Mouse (Mus musculus) neural tube, embryonic 13.5 days (tissue): ENCODE data around the gene Tmem273. TPM values are rescaled to one million over a fixed set of nuclear protein-coding genes. Genes with fewer than 3 reads are reported as not detected.

Source experiments
- ATAC-seq: fragments of 200-750 bp; cut with Nextera tagmentation; 2 replicates; pipeline ENCODE4 v1.8.0; 2017; ENCODE audit warnings: low read depth, mild to moderate bottlenecking, moderate TSS enrichment, moderate library complexity
- H3K27ac ChIP-seq: fragments of 300-500 bp; sonication (generic); replicated peaks from 2 replicates; pipeline ENCODE4 v1.5.1; 2015; ENCODE audit warnings: moderate library complexity, mild to moderate bottlenecking, inconsistent platforms
- H3K27me3 ChIP-seq: fragments of 300-500 bp; sonication (generic); 2 replicates; pipeline ENCODE4 v1.6.1; 2015; ENCODE audit warnings: mild to moderate bottlenecking, inconsistent platforms
- H3K36me3 ChIP-seq: fragments of 300-500 bp; sonication (generic); 2 replicates; pipeline ENCODE4 v1.6.1; 2015; ENCODE audit warnings: mild to moderate bottlenecking, inconsistent platforms
- H3K4me1 ChIP-seq: fragments of 300-500 bp; sonication (generic); replicated peaks from 2 replicates; pipeline ENCODE4 v1.6.1; 2015; ENCODE audit warnings: inconsistent platforms
- H3K4me2 ChIP-seq: fragments of 300-500 bp; sonication (generic); 2 replicates; pipeline ENCODE4 v1.6.1; 2015; ENCODE audit warnings: inconsistent platforms, mild to moderate bottlenecking, moderate library complexity
- H3K4me3 ChIP-seq: fragments of 300-500 bp; sonication (generic); 2 replicates; pipeline ENCODE4 v1.5.1; 2015; ENCODE audit warnings: mild to moderate bottlenecking, inconsistent platforms
- H3K9ac ChIP-seq: fragments of 300-500 bp; sonication (generic); 2 replicates; pipeline ENCODE4 v1.6.1; 2015; ENCODE audit warnings: moderate library complexity, mild to moderate bottlenecking, inconsistent platforms
- H3K9me3 ChIP-seq: fragments of 300-500 bp; sonication (generic); 2 replicates; pipeline ENCODE4 v1.6.1; 2016; ENCODE audit warnings: inconsistent platforms
- WGBS: fragments of 180-500 bp; shearing (Covaris S2); methylation state at CpG from one replicate; pipeline ENCODE4 v1.1.7; 2015; 5-methylcytosine and 5-hydroxymethylcytosine counted together
- polyA plus RNA-seq: library from polyadenylated mRNA; unstranded; fragments of >200 nt; fragmentation: Nextera tagmentation; extraction: Ambion mirVana; gene quantifications from 2 replicates; pipeline ENCODE4 v1.2.1, GENCODE M21; 2015

The Tmem273 gene
- 0.55 and 0.87 TPM in 2 replicates for polyA plus RNA-seq

DNA sequence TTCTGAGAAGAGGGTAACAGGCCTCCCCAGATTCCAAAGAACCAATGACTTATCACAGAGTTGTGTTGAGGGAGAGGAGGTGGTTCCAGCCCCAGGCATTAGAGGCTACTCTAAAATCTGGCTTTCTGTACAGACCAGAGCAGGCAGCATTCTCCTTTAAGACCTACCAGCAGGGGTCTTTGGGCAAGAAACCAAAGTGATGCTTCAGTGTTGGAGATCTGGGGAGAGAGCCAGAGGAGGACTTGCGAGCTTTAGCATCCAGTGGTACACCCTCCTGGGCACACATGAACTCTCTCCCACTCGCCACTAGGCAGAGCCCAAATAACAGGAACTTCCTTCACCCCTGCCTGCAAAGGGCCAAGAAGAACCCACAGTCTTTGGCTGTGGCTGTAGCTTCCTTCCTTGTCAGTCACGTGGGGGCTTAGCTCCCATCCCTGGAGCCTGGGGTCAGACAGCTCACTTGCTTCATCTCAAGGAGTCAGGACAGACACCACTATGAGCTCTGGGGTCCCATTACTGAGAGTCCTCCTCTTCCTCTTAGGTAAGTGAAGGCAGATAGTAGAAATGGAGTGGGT is at the start of gene Tmem273:
Gene Tmem273, plus strand, starts transcription at position 408 of the 575 bp plus-strand sequence.
- WGBS, result 82% methylated on average over 3 of the region's 3 CpGs
- H3K9ac ChIP-seq, result no peak within 1 kb of the TSS

DNA sequence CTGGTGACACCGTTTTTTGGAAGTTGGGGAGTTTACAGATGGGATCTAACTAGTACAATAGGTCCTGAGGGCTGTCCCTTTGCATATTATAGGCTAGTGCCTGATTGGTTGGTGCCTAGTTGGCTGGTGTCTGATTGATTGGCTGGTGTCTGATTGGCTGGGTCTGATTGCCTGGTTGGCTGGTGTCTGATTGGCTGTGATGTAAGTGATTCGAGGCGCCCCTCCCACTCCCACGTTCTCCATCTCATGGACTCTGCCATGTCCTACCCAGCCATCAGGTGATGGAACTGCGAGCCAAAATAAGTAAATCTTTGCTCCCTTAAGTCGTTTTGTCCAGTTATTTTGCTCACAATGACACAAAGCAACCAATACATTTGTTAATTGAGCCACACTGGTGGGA is 49.2 kb upstream of the Tmem273 start:
- Histone ChIP-seq H3K4me3 (no peak overlapping the region), H3K4me2 (no peak overlapping the region), H3K4me1 (no peaks in the 10 kb centered on the region), H3K9me3 (peaks cover 13% of the 10 kb centered on the region), H3K27ac (no peak overlapping the region), H3K36me3 (no peaks in the 10 kb centered on the region), H3K9ac (no peak overlapping the region), H3K27me3 (no peaks in the 10 kb centered on the region)
- no peak for ATAC-seq
- WGBS, result 85% methylated on average over 6 of the region's 6 CpGs

More for the DNA sequence above, at the start of gene Tmem273:
- Histone ChIP-seq H3K4me3 (no peak within 1 kb of the TSS), H3K4me2 (no peak within 1 kb of the TSS), H3K4me1 (no peaks in the 10 kb centered on the region), H3K27ac (no peak within 1 kb of the TSS), H3K9me3 (no peaks in the 10 kb centered on the region), H3K27me3 (no peaks in the 10 kb centered on the region), H3K36me3 (no peaks in the 10 kb centered on the region)
- ATAC-seq, result no peak

DNA sequence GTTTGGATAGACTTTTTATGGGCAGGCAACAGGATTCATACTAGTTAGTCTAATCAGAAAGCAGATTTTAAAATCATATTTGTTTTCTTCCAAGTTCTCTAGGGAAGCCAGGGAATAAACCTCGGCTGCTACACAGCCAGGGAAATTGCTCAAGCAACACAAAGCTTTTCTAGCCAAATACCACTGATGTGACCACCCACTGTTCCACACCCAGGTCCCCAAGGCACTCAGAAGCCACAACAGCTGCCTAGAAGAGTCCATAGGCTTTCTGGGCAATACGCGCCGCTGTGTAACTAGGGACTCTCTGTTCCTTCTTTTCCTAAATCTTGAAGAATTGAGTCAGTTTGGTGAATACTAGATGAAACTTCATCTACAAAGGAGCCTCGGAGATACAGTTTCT is 47.2 kb upstream of the Tmem273 start:
- peaks cover 13% of the 10 kb centered on the region for H3K9me3 ChIP-seq
- H3K27me3 ChIP-seq, result no peaks in the 10 kb centered on the region
- ATAC-seq, result no peak
- whole genome bisulfite sequencing, result 86% methylated on average over 5 of the region's 5 CpGs
- no peak overlapping the region for H3K9ac ChIP-seq
- H3K4me1 ChIP-seq, result no peaks in the 10 kb centered on the region
- H3K27ac ChIP-seq, result no peak overlapping the region
- no peak overlapping the region for H3K4me2 ChIP-seq
- no peak overlapping the region for H3K4me3 ChIP-seq
- H3K36me3 ChIP-seq, result no peaks in the 10 kb centered on the region

DNA sequence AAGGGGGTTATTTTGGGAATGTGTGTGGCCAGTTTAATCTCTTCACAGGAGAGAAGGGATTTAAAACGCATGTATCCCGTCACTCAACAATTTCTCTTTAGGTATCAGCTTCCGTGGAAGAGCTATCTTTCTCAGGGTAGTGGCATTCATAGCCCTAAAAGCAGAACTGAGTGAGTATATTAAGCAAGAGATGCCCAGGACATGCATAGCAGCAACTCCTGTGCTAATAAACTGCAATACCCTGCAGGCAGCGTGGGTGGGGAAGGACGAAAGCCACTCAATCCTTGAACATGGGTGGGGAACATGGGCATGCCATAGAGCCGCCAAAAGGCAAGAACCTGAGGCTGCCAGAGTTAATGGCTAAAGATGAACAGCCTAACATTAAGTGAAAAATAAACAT is 37.2 kb upstream of the Tmem273 start:
- Histone ChIP-seq H3K9ac (no peak overlapping the region), H3K4me2 (no peak overlapping the region), H3K4me1 (peaks cover 14% of the 10 kb centered on the region), H3K4me3 (no peak overlapping the region), H3K36me3 (no peaks in the 10 kb centered on the region), H3K9me3 (no peaks in the 10 kb centered on the region), H3K27me3 (no peaks in the 10 kb centered on the region), H3K27ac (no peak overlapping the region)
- ATAC-seq, result no peak
- WGBS, result 86% methylated on average over 6 of the region's 6 CpGs

DNA sequence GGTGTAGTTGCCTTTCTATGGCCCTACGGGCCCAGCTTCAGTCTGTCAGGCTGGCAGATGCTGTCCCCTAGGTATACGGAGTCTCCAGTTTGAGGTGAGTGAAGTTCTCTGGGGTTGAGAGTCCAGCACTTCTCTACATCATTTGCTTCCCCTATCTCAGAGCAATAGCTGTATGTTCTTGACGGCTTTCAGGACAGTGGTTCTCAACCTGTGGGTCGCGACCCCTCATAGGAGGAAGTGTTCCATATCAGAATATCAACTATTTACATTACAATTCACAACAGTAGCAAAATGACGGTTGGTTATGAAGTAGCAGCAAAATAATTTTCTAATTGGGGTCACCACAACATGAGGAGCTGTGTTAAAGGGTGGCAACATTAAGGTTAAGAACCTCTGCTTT is 35.0 kb upstream of the Tmem273 start:
- Histone ChIP-seq H3K27me3 (no peaks in the 10 kb centered on the region), H3K4me3 (no peak overlapping the region), H3K9me3 (no peaks in the 10 kb centered on the region), H3K4me1 (peaks cover 19% of the 10 kb centered on the region), H3K4me2 (no peak overlapping the region), H3K36me3 (no peaks in the 10 kb centered on the region), H3K9ac (no peak overlapping the region), H3K27ac (no peak overlapping the region)
- 90% methylated on average over 6 of the region's 6 CpGs for WGBS
- no peak for ATAC-seq

DNA sequence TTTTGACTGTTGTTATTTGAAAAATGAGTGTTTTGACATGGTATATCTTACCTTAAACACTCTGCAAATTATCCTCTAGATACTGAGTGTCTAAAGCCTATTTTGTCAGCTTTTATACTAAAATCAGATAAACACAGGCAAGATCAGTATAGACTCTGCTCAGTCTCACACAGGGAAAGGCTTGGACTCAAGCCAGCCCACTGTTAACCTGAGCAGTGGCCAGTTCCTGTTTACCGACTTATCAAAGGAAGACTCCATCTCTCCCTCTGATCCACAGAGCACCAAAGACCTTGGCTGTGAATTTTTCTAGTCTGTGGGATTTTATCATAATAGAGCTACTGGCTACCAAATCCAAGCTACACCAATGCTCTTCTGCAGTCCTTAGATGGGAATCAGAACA is 31.5 kb upstream of the Tmem273 start:
- Histone ChIP-seq H3K36me3 (no peaks in the 10 kb centered on the region), H3K4me2 (no peak overlapping the region), H3K9me3 (no peaks in the 10 kb centered on the region), H3K27me3 (no peaks in the 10 kb centered on the region), H3K9ac (no peak overlapping the region), H3K27ac (no peak overlapping the region), H3K4me1 (peaks cover 19% of the 10 kb centered on the region), H3K4me3 (no peak overlapping the region)
- 69% methylated on average over 1 of the region's 1 CpGs for WGBS
- no peak for ATAC-seq

DNA sequence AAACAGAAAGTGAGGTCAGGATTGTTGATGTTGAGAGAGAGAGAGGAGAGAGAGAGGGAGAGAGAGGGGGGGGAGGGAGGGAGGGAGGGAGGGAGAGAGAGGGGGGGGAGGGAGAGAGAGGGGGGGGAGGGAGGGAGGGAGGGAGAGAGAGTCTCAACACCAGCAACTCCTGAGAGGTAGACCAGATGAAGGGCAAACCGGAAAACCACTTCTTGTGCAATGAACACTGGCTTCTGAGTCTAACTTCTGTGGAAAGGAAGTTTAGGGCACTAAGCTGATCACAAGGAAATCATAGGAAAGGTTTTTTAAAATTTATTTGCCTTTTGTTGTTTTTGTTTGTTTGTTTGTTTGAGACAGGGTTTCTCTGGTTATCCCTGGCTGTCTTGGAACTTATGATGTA is 23.6 kb upstream of the Tmem273 start:
- H3K27ac ChIP-seq, result no peak overlapping the region
- no peaks in the 10 kb centered on the region for H3K36me3 ChIP-seq
- no peaks in the 10 kb centered on the region for H3K27me3 ChIP-seq
- no peak for ATAC-seq
- no peaks in the 10 kb centered on the region for H3K9me3 ChIP-seq
- no peak overlapping the region for H3K4me2 ChIP-seq
- H3K4me1 ChIP-seq, result no peaks in the 10 kb centered on the region
- no peak overlapping the region for H3K9ac ChIP-seq
- H3K4me3 ChIP-seq, result no peak overlapping the region
- 84% methylated on average over 1 of the region's 1 CpGs for WGBS

DNA sequence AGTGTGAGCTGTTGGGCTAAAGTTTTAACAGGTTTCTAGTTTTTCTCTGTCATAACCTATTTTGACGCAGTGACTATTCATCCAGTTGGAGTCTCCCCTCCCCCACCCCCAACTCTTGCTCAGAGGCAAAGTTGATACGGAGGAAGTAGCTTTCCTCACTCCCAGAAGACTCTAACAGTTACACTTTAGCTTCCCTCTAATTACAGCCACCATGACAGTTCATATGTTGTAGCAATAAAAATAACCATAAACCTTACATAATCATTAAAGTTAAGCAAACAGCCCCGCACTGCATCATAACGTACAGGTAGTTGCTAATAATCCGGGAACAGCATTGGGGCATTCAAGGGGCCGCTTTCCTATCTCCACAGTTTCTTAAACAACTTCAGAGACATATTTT is 15.2 kb upstream of the Tmem273 start:
- H3K4me3 ChIP-seq, result no peak overlapping the region
- no peaks in the 10 kb centered on the region for H3K36me3 ChIP-seq
- no peak overlapping the region for H3K4me2 ChIP-seq
- H3K9me3 ChIP-seq, result no peaks in the 10 kb centered on the region
- no peak for ATAC-seq
- 71% methylated on average over 6 of the region's 6 CpGs for WGBS
- H3K27ac ChIP-seq, result no peak overlapping the region
- H3K4me1 ChIP-seq, result no peaks in the 10 kb centered on the region
- H3K9ac ChIP-seq, result no peak overlapping the region
- no peaks in the 10 kb centered on the region for H3K27me3 ChIP-seq

DNA sequence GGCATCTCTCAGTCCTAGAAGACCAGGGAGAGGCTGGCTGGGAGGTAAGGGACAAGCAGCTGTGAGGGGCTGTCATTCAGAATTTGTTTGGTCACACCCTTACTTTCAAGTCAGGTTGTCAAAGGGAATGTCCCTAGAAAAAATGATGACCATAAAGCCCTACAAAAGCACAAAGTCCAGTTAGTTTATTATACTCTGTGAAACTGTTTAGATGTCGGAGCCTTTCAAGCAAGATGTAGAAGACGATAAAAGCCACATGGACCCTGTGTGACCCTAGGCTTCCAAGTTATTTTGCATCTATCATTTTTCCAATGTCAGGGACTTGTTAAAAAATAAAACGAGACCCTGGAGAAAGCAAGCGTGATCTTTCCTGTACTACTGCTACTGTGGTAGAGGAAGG is 13.7 kb upstream of the Tmem273 start:
- Histone ChIP-seq H3K4me3 (no peak overlapping the region), H3K36me3 (no peaks in the 10 kb centered on the region), H3K27me3 (no peaks in the 10 kb centered on the region), H3K9me3 (no peaks in the 10 kb centered on the region), H3K4me2 (no peak overlapping the region), H3K27ac (no peak overlapping the region), H3K4me1 (no peaks in the 10 kb centered on the region), H3K9ac (no peak overlapping the region)
- ATAC-seq, result no peak
- WGBS, result 83% methylated on average over 4 of the region's 4 CpGs

DNA sequence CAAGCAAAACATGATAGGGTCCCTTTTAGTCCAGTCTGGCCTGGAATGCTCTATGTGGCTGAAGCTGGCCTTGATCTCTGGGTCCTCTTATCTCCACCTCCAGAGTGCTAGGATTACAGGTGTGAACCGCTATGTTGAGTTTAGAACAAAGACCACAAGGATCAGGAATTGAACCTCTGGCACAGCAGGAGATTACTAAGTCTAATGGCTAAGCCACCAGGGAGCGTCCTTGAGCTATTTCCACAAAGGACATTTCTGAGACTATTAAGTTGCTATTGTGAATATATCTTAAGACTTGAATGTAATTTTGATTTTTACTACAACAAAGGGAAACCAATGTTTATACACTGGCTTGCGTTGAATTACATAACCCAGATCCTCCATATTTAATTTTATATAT is 13.0 kb upstream of the Tmem273 start:
- Histone ChIP-seq H3K9me3 (no peaks in the 10 kb centered on the region), H3K36me3 (no peaks in the 10 kb centered on the region), H3K4me2 (no peak overlapping the region), H3K9ac (no peak overlapping the region), H3K27ac (no peak overlapping the region), H3K4me1 (no peaks in the 10 kb centered on the region), H3K27me3 (no peaks in the 10 kb centered on the region), H3K4me3 (no peak overlapping the region)
- ATAC-seq, result no peak
- 67% methylated on average over 3 of the region's 3 CpGs for WGBS

DNA sequence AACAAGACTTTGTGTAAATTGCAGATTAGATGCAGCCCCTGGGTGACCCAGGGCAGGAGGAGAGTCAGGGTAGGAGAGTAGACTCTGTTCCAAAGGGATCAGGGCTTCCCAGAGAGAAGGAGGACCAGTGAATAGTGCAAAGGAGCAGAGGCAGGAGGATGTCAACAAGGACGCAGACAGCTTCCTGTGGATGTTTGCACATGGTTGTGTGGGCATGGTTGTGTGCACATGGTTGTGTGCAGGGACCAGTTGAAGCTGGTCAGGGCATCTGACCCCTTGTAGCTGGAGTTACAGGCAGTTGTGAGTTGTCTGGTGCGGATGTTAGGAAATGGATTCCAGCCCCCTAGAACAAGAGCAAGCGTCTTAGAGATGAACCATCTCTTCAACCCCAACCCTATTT is 12.3 kb upstream of the Tmem273 start:
- no peak overlapping the region for H3K4me2 ChIP-seq
- no peaks in the 10 kb centered on the region for H3K9me3 ChIP-seq
- 93% methylated on average over 3 of the region's 3 CpGs for WGBS
- H3K4me3 ChIP-seq, result no peak overlapping the region
- H3K27me3 ChIP-seq, result no peaks in the 10 kb centered on the region
- H3K36me3 ChIP-seq, result no peaks in the 10 kb centered on the region
- ATAC-seq, result no peak
- no peaks in the 10 kb centered on the region for H3K4me1 ChIP-seq
- no peak overlapping the region for H3K27ac ChIP-seq
- H3K9ac ChIP-seq, result no peak overlapping the region

DNA sequence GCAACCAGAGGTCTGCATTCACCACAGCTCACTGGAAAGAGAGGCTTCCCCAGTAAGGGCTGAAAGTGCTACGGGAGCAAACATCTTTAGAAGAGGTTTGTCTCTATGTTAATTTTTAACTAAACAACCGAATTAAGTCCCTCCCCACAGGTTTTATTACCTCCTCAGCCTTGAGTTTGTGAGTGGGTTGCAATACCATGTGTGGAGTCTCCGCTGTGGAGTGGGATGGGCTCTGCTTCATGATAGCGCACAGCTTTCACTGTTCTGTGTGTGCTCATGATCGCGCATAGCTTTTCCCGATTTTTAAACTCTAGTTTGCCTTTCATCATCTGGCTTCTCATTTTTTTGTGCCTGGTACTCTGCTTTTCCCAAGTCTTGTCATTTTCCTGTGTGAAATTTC is 9.7 kb upstream of the Tmem273 start:
- H3K4me1 ChIP-seq, result no peaks in the 10 kb centered on the region

DNA sequence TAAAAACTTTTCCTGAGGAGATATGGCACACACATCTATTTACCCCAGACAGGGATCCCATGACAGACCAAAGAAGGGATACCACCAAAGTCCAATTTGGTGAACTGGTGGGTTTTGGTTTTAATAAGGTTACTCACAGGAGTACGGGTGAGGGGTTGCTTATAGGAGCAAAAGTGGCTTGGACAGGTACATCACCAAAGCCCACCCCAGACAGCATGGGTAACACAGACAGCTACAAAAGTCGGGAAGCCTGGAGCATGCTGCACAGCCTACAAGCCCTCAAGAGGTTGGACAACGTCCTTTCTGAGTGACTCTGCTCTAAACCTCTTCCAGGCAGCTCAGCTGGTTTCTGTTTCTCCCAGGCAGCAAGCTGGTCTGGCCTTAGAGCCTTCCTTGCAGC is 7.4 kb upstream of the Tmem273 start:
- ATAC-seq, result no peak
- H3K4me2 ChIP-seq, result no peak overlapping the region
- H3K36me3 ChIP-seq, result no peaks in the 10 kb centered on the region
- no peak overlapping the region for H3K4me3 ChIP-seq
- 85% methylated on average over 3 of the region's 3 CpGs for WGBS
- no peaks in the 10 kb centered on the region for H3K27me3 ChIP-seq
- no peaks in the 10 kb centered on the region for H3K9me3 ChIP-seq
- no peak overlapping the region for H3K27ac ChIP-seq
- no peak overlapping the region for H3K9ac ChIP-seq
- H3K4me1 ChIP-seq, result no peaks in the 10 kb centered on the region

More for the DNA sequence above, 9.7 kb upstream of the Tmem273 start:
- Histone ChIP-seq H3K9me3 (no peaks in the 10 kb centered on the region), H3K4me3 (no peak overlapping the region), H3K27me3 (no peaks in the 10 kb centered on the region), H3K9ac (no peak overlapping the region), H3K4me2 (no peak overlapping the region), H3K36me3 (no peaks in the 10 kb centered on the region), H3K27ac (no peak overlapping the region)
- ATAC-seq, result no peak
- WGBS, result 69% methylated on average over 7 of the region's 7 CpGs
